Mouse (Mus musculus): ENCODE results near the gene Pdcd11. TPM values are rescaled to one million over a fixed set of nuclear protein-coding genes. Genes with fewer than 3 reads are reported as not detected.

Gene Pdcd11
- polyA plus RNA-seq, 1 experiment from 2014 or later = 5.9 TPM

- no peak overlapping the region for H3K4me2 ChIP-seq (ENCODE audit: low read depth, low read length)
- 83% methylated on average over 4 of the region's 4 CpGs for WGBS
- H3K4me1 ChIP-seq (ENCODE audit: control insufficient read depth, insufficient read depth, low read length) = peaks cover 12% of the 10 kb centered on the region
- H3K36me3 ChIP-seq (ENCODE audit: control insufficient read depth, insufficient read depth, low read length) = no peaks in the 10 kb centered on the region
- no peaks in the 10 kb centered on the region for H3K9me3 ChIP-seq (ENCODE audit: control insufficient read depth, low read length)
- H3K4me3 ChIP-seq (ENCODE audit: low read depth, low read length) = no peak overlapping the region
- H3K9ac ChIP-seq (replicated peaks; ENCODE audit: low read depth, low read length) = no peak overlapping the region
- no peak overlapping the region for H3K27ac ChIP-seq (ENCODE audit: low read depth, low read length)
- H3K27me3 ChIP-seq (ENCODE audit: control insufficient read depth, insufficient read depth, low read length) = no peaks in the 10 kb centered on the region
- ATAC-seq (ENCODE audit: low read depth) = no peak
Observed at GRCm38 (mm10) chr19:47053471-47053870, 37.1 kb upstream of the Pdcd11 start.

GRCm38 (mm10) chr19:47057684-47058083 lies 32.9 kb upstream of the Pdcd11 start:
- no peak for ATAC-seq (ENCODE audit: low read depth)
- Histone ChIP-seq H3K27ac (ENCODE audit: low read depth, low read length) (no peak overlapping the region), H3K4me3 (ENCODE audit: low read depth, low read length) (no peak overlapping the region), H3K4me1 (ENCODE audit: control insufficient read depth, insufficient read depth, low read length) (no peaks in the 10 kb centered on the region), H3K4me2 (ENCODE audit: low read depth, low read length) (no peak overlapping the region), H3K9me3 (ENCODE audit: control insufficient read depth, low read length) (no peaks in the 10 kb centered on the region), H3K36me3 (ENCODE audit: control insufficient read depth, insufficient read depth, low read length) (no peaks in the 10 kb centered on the region), H3K27me3 (ENCODE audit: control insufficient read depth, insufficient read depth, low read length) (no peaks in the 10 kb centered on the region), H3K9ac (replicated peaks; ENCODE audit: low read depth, low read length) (no peak overlapping the region)
- WGBS = 84% methylated on average over 1 of the region's 1 CpGs

GRCm38 (mm10) chr19:47065860-47066259 lies 24.7 kb upstream of the Pdcd11 start:
- H3K4me1 ChIP-seq (ENCODE audit: control insufficient read depth, insufficient read depth, low read length) = peaks cover 3% of the 10 kb centered on the region; the same call in 1 of the 2 replicates
- WGBS = 88% methylated on average over 3 of the region's 3 CpGs
- no peak overlapping the region for H3K4me2 ChIP-seq (ENCODE audit: low read depth, low read length)
- peaks cover 4% of the 10 kb centered on the region; the same call in 1 of the 2 replicates for H3K36me3 ChIP-seq (ENCODE audit: control insufficient read depth, insufficient read depth, low read length)
- no peak overlapping the region for H3K27ac ChIP-seq (ENCODE audit: low read depth, low read length)
- no peaks in the 10 kb centered on the region for H3K9me3 ChIP-seq (ENCODE audit: control insufficient read depth, low read length)
- no peaks in the 10 kb centered on the region; the same call in 1 of the 2 replicates for H3K27me3 ChIP-seq (ENCODE audit: control insufficient read depth, insufficient read depth, low read length)
- no peak overlapping the region for H3K4me3 ChIP-seq (ENCODE audit: low read depth, low read length)
- H3K9ac ChIP-seq (replicated peaks; ENCODE audit: low read depth, low read length) = no peak overlapping the region
- ATAC-seq (ENCODE audit: low read depth) = no peak

- Histone ChIP-seq H3K9me3 (ENCODE audit: control insufficient read depth, low read length) (no peaks in the 10 kb centered on the region), H3K4me3 (ENCODE audit: low read depth, low read length) (peak within 1 kb of the TSS; percentile 98), H3K4me2 (ENCODE audit: low read depth, low read length) (peak within 1 kb of the TSS; percentile 54), H3K27ac (ENCODE audit: low read depth, low read length) (peak within 1 kb of the TSS; percentile 84), H3K27me3 (ENCODE audit: control insufficient read depth, insufficient read depth, low read length) (no peaks in the 10 kb centered on the region; the same call in 1 of the 2 replicates), H3K36me3 (ENCODE audit: control insufficient read depth, insufficient read depth, low read length) (peaks cover 12% of the 10 kb centered on the region; the same call in 1 of the 2 replicates), H3K4me1 (ENCODE audit: control insufficient read depth, insufficient read depth, low read length) (peaks cover 3% of the 10 kb centered on the region; the same call in 1 of the 2 replicates), H3K9ac (replicated peaks; ENCODE audit: low read depth, low read length) (peak within 1 kb of the TSS; percentile 80)
- ATAC-seq (ENCODE audit: low read depth) = peak; percentile 74
- WGBS = 12% methylated on average over 46 of the region's 49 CpGs
Observed at GRCm38 (mm10) chr19:47067096-47067882, 23.3 kb upstream of the Pdcd11 start, which contains the start of gene Taf5. Gene Taf5 (plus strand): TSS chr19:47067746.

- WGBS = under 1% methylated on average over 55 of the region's 72 CpGs
- Histone ChIP-seq H3K36me3 (ENCODE audit: control insufficient read depth, insufficient read depth, low read length) (peaks cover 16% of the 10 kb centered on the region; the same call in 1 of the 2 replicates), H3K9ac (replicated peaks; ENCODE audit: low read depth, low read length) (peak overlapping the region; percentile 80), H3K9me3 (ENCODE audit: control insufficient read depth, low read length) (no peaks in the 10 kb centered on the region), H3K4me2 (ENCODE audit: low read depth, low read length) (peak overlapping the region; percentile 54), H3K27ac (ENCODE audit: low read depth, low read length) (peak overlapping the region; percentile 84), H3K27me3 (ENCODE audit: control insufficient read depth, insufficient read depth, low read length) (no peaks in the 10 kb centered on the region; the same call in 1 of the 2 replicates), H3K4me3 (ENCODE audit: low read depth, low read length) (peak overlapping the region; percentile 98), H3K4me1 (ENCODE audit: control insufficient read depth, insufficient read depth, low read length) (peaks cover 3% of the 10 kb centered on the region; the same call in 1 of the 2 replicates)
- peak; percentile 93 for ATAC-seq (ENCODE audit: low read depth)
Observed at GRCm38 (mm10) chr19:47067924-47068611, 22.5 kb upstream of the Pdcd11 start.

- no peak overlapping the region for H3K27ac ChIP-seq (ENCODE audit: low read depth, low read length)
- whole genome bisulfite sequencing = 89% methylated on average over 3 of the region's 3 CpGs
- H3K4me3 ChIP-seq (ENCODE audit: low read depth, low read length) = no peak overlapping the region
- no peaks in the 10 kb centered on the region for H3K9me3 ChIP-seq (ENCODE audit: control insufficient read depth, low read length)
- H3K4me1 ChIP-seq (ENCODE audit: control insufficient read depth, insufficient read depth, low read length) = peaks cover 16% of the 10 kb centered on the region
- H3K27me3 ChIP-seq (ENCODE audit: control insufficient read depth, insufficient read depth, low read length) = no peaks in the 10 kb centered on the region
- no peak for ATAC-seq (ENCODE audit: low read depth)
- no peak overlapping the region for H3K9ac ChIP-seq (replicated peaks; ENCODE audit: low read depth, low read length)
- no peak overlapping the region for H3K4me2 ChIP-seq (ENCODE audit: low read depth, low read length)
- peaks cover 26% of the 10 kb centered on the region for H3K36me3 ChIP-seq (ENCODE audit: control insufficient read depth, insufficient read depth, low read length)
Observed at GRCm38 (mm10) chr19:47088226-47088625, 2.3 kb upstream of the Pdcd11 start.

GRCm38 (mm10) chr19:47089718-47090525 lies 646 bp upstream of the Pdcd11 start:
- Histone ChIP-seq H3K27me3 (ENCODE audit: control insufficient read depth, insufficient read depth, low read length) (no peaks in the 10 kb centered on the region), H3K27ac (ENCODE audit: low read depth, low read length) (peak overlapping the region; percentile 83), H3K36me3 (ENCODE audit: control insufficient read depth, insufficient read depth, low read length) (peaks cover 21% of the 10 kb centered on the region), H3K4me2 (ENCODE audit: low read depth, low read length) (peak overlapping the region; percentile 67), H3K9ac (replicated peaks; ENCODE audit: low read depth, low read length) (peak overlapping the region; percentile 95), H3K4me1 (ENCODE audit: control insufficient read depth, insufficient read depth, low read length) (peaks cover 16% of the 10 kb centered on the region), H3K4me3 (ENCODE audit: low read depth, low read length) (peak overlapping the region; percentile 94), H3K9me3 (ENCODE audit: control insufficient read depth, low read length) (no peaks in the 10 kb centered on the region)
- ATAC-seq (ENCODE audit: low read depth) = peak; percentile 82
- WGBS = 2% methylated on average over 36 of the region's 36 CpGs

GRCm38 (mm10) chr19:47101080-47101479 lies 10.5 kb downstream of the Pdcd11 start:
- Histone ChIP-seq H3K27ac (ENCODE audit: low read depth, low read length) (no peak overlapping the region), H3K9me3 (ENCODE audit: control insufficient read depth, low read length) (no peaks in the 10 kb centered on the region), H3K9ac (replicated peaks; ENCODE audit: low read depth, low read length) (no peak overlapping the region), H3K4me3 (ENCODE audit: low read depth, low read length) (no peak overlapping the region), H3K4me1 (ENCODE audit: control insufficient read depth, insufficient read depth, low read length) (no peaks in the 10 kb centered on the region), H3K4me2 (ENCODE audit: low read depth, low read length) (no peak overlapping the region), H3K36me3 (ENCODE audit: control insufficient read depth, insufficient read depth, low read length) (peaks cover 75% of the 10 kb centered on the region), H3K27me3 (ENCODE audit: control insufficient read depth, insufficient read depth, low read length) (no peaks in the 10 kb centered on the region)
- ATAC-seq (ENCODE audit: low read depth) = no peak
- 98% methylated on average over 5 of the region's 5 CpGs for WGBS

All from neural tube, embryonic 14.5 days (tissue).